Mouse (Mus musculus) R1 (cell line): Measurements from ENCODE around the gene Gmeb2.
A peak's percentile ranks its signal among the peaks of the same experiment; 100 is the strongest.

Experiments
- DNase-seq: peaks from one replicate; pipeline ENCODE4 v3.0.0-alpha.2; 2018; ENCODE audit warnings: low read depth, low spot score

Gene Gmeb2

GRCm38 (mm10) chr2:181228335-181228734 lies 59.5 kb downstream of the Gmeb2 start:
- DNase-seq, result no peak

GRCm38 (mm10) chr2:181227122-181227521 lies 60.7 kb downstream of the Gmeb2 start:
- no peak for DNase-seq

- DNase-seq, result no peak
These were observed 62.8 kb downstream of the Gmeb2 start for GRCm38 (mm10) chr2:181224994-181225393.

- no peak for DNase-seq
These were observed 67.5 kb downstream of the Gmeb2 start for GRCm38 (mm10) chr2:181220361-181220760.

- peak; percentile 98 for DNase-seq
These were observed 68.2 kb downstream of the Gmeb2 start, which contains the start of gene Fndc11 for GRCm38 (mm10) chr2:181219538-181220216. Gene Fndc11, plus strand, starts transcription at chr2:181220013.

GRCm38 (mm10) chr2:181218881-181219485 lies 68.9 kb downstream of the Gmeb2 start:
- DNase-seq, result no peak

- no peak for DNase-seq
These were observed 71.8 kb downstream of the Gmeb2 start for GRCm38 (mm10) chr2:181216037-181216436.

GRCm38 (mm10) chr2:181213021-181213445 lies 74.8 kb downstream of the Gmeb2 start, which contains the start of gene Srms:
Gene Srms, minus strand, starts transcription at chr2:181213185.
- DNase-seq, result peak; percentile 81

- DNase-seq, result no peak
These were observed 75.3 kb downstream of the Gmeb2 start for GRCm38 (mm10) chr2:181212389-181213020.

- DNase-seq, result no peak
These were observed 81.7 kb downstream of the Gmeb2 start for GRCm38 (mm10) chr2:181206118-181206517.

GRCm38 (mm10) chr2:181205678-181206077 lies 82.2 kb downstream of the Gmeb2 start:
- no peak for DNase-seq

- DNase-seq, result no peak
These were observed 84.9 kb downstream of the Gmeb2 start for GRCm38 (mm10) chr2:181202886-181203285.

- no peak for DNase-seq
These were observed 85.4 kb downstream of the Gmeb2 start, which contains the start of gene Ptk6 for GRCm38 (mm10) chr2:181202422-181202821. Gene Ptk6, minus strand, starts transcription at chr2:181202789.

- DNase-seq, result no peak
These were observed 86.2 kb downstream of the Gmeb2 start for GRCm38 (mm10) chr2:181201606-181202005.
